Mouse (Mus musculus) ES-E14 (cell line): ENCODE measurements around the gene Gdi1. TPM values are rescaled to one million over a fixed set of nuclear protein-coding genes. Genes with fewer than 3 reads are reported as not detected.

Experiments
- DNase-seq: peaks from one replicate; pipeline ENCODE4 v3.0.0-alpha.2; 2013; ENCODE audit warnings: low read depth, low spot score
- H3K27ac ChIP-seq: 2 replicates; pipeline ENCODE4 v1.5.1; 2012; ENCODE audit warnings: low read depth, mild to moderate bottlenecking, low read length, moderate library complexity, mixed read lengths; ENCODE audit not compliant: poor library complexity, insufficient read depth, severe bottlenecking
- H3K36me3 ChIP-seq: 2 replicates; pipeline ENCODE4 v1.6.1; 2012; ENCODE audit warnings: mild to moderate bottlenecking, low read length, moderate library complexity, mixed read lengths; ENCODE audit not compliant: control insufficient read depth, poor library complexity, insufficient read depth, severe bottlenecking
- H3K4me1 ChIP-seq, 2 experiments: fragments of 150-350 bp in 1 of 2; sonication (generic) in 1 of 2; 2 replicates each; pipeline ENCODE4 v1.6.1; 2012; ENCODE audit warnings: low read length in 2 of 2, mild to moderate bottlenecking in 1 of 2, mixed read lengths in 1 of 2; ENCODE audit not compliant: control insufficient read depth in 2 of 2, insufficient read depth in 2 of 2, poor library complexity in 1 of 2
- H3K4me3 ChIP-seq, 2 experiments: fragments of 150-350 bp in 1 of 2; sonication (generic) in 1 of 2; 2 replicates each; pipeline ENCODE4 v1.5.1; 2012; ENCODE audit warnings: low read length in 2 of 2, low read depth in 1 of 2, mild to moderate bottlenecking in 1 of 2, mixed read lengths in 1 of 2; ENCODE audit not compliant: insufficient read depth in 1 of 2, poor library complexity in 1 of 2, severe bottlenecking in 1 of 2
- H3K9ac ChIP-seq: 2 replicates; pipeline ENCODE4 v1.6.1; 2012; ENCODE audit warnings: low read depth, mild to moderate bottlenecking, low read length, mixed read lengths; ENCODE audit not compliant: poor library complexity, insufficient read depth, severe bottlenecking
- H3K9me3 ChIP-seq: fragments of 150-350 bp; sonication (generic); 2 replicates; pipeline ENCODE4 v1.6.1; 2012; ENCODE audit warnings: low read depth, mild to moderate bottlenecking, low read length; ENCODE audit not compliant: control insufficient read depth, insufficient read depth
- CHD2 ChIP-seq: IDR thresholded peaks from 2 replicates; pipeline ENCODE4 v1.6.1; 2014; ENCODE audit warnings: mild to moderate bottlenecking, low read depth, low read length, inconsistent platforms
- HCFC1 ChIP-seq: IDR thresholded peaks from 2 replicates; pipeline ENCODE4 v1.6.1; 2012; ENCODE audit warnings: low read length, inconsistent platforms, borderline replicate concordance; ENCODE audit not compliant: insufficient read depth
- MAFK ChIP-seq: IDR thresholded peaks from 2 replicates; pipeline ENCODE4 v1.6.1; 2014; ENCODE audit warnings: mild to moderate bottlenecking, low read depth, low read length, inconsistent platforms; ENCODE audit not compliant: insufficient read depth
- ZC3H11A ChIP-seq: IDR thresholded peaks from 2 replicates; pipeline ENCODE4 v1.6.1; 2012; ENCODE audit warnings: low read depth, mild to moderate bottlenecking, inconsistent platforms, low read length, borderline replicate concordance
- ZNF384 ChIP-seq: IDR thresholded peaks from 2 replicates; pipeline ENCODE4 v1.6.1; 2012; ENCODE audit warnings: low read depth, low read length, inconsistent platforms
- in situ Hi-C, 2 experiments: fragments of 600-800 bp; cut with MboI; formaldehyde crosslinking; loops; one replicate each; pipeline ENCODE4 v1.15.1; 2025; ENCODE audit warnings: low sequenced_read_pairs in 2 of 2, inconsistent platforms in 1 of 2; ENCODE audit not compliant: unreplicated experiment in 2 of 2
- total RNA-seq: library from RNA; depleted of rRNA; stranded (reverse); fragments of 300-350 nt; gene quantifications from 2 replicates; pipeline ENCODE4 v1.2.3, GENCODE M21; 2012

Gdi1 gene
- total RNA-seq, 1 experiment, result 53.1 TPM

GRCm38 (mm10) chrX:74296538-74297448 is 8.0 kb upstream of the Gdi1 start, which contains the start of gene Atp6ap1:
Gene Atp6ap1, plus strand, starts transcription at chrX:74297097.
- H3K36me3 ChIP-seq, result peaks cover 10% of the 10 kb centered on the region
- no peaks in the 10 kb centered on the region for H3K9me3 ChIP-seq
- peak within 1 kb of the TSS; percentile 36 for H3K27ac ChIP-seq
- TF ChIP-seq CHD2 (peak; percentile 80; the same call in 1 of the 2 replicates), HCFC1 (no peak), ZNF384 (no peak), MAFK (no peak), ZC3H11A (no peak)
- in situ Hi-C loops, result no loop called here
- DNase-seq, result peak; percentile 78
- H3K4me1 ChIP-seq, result peaks cover 0 to 2% of the 10 kb centered on the region in 2 experiments; a peak in 1 of 4 replicates
- peak within 1 kb of the TSS; percentile 90 to 96 for H3K4me3 ChIP-seq
- H3K9ac ChIP-seq, result peak within 1 kb of the TSS; percentile 92

GRCm38 (mm10) chrX:74298348-74298747 is 6.5 kb upstream of the Gdi1 start:
- H3K9me3 ChIP-seq, result no peaks in the 10 kb centered on the region
- TF ChIP-seq MAFK, result peak; percentile 76
- TF ChIP-seq ZNF384, result peak; percentile 27; the same call in 1 of the 2 replicates
- no peak for TF ChIP-seq CHD2
- no peak overlapping the region for H3K4me3 ChIP-seq
- H3K36me3 ChIP-seq, result peaks cover 14% of the 10 kb centered on the region
- H3K4me1 ChIP-seq, result peaks cover 0 to 2% of the 10 kb centered on the region in 2 experiments; a peak in 1 of 4 replicates
- in situ Hi-C loops, result no loop called here
- H3K9ac ChIP-seq, result no peak overlapping the region
- no peak for DNase-seq
- no peak overlapping the region for H3K27ac ChIP-seq

GRCm38 (mm10) chrX:74299721-74300120 is 5.1 kb upstream of the Gdi1 start:
- H3K4me3 ChIP-seq, result no peak overlapping the region
- no peak for DNase-seq
- H3K9me3 ChIP-seq, result no peaks in the 10 kb centered on the region
- TF ChIP-seq MAFK (no peak), CHD2 (no peak), ZNF384 (no peak), HCFC1 (no peak), ZC3H11A (no peak)
- in situ Hi-C loops, result loop anchor here in 1 of 2 experiments (25.0 kb wide), 1 partner anchor 113 kb away; no protein-coding TSS in a partner anchor
- H3K36me3 ChIP-seq, result peaks cover 17% of the 10 kb centered on the region
- peaks cover 0 to 2% of the 10 kb centered on the region in 2 experiments; a peak in 1 of 4 replicates for H3K4me1 ChIP-seq
- H3K27ac ChIP-seq, result no peak overlapping the region
- no peak overlapping the region for H3K9ac ChIP-seq

GRCm38 (mm10) chrX:74312540-74313464 is 8.0 kb downstream of the Gdi1 start, which contains the start of gene Fam50a:
Gene Fam50a, plus strand, starts transcription at chrX:74313033.
- H3K9ac ChIP-seq, result peak within 1 kb of the TSS; percentile 100
- peak within 1 kb of the TSS; percentile 83; the same call in 1 of the 2 replicates for H3K27ac ChIP-seq
- no peaks in the 10 kb centered on the region for H3K9me3 ChIP-seq
- peak; percentile 62 for DNase-seq
- TF ChIP-seq CHD2, result no peak
- no peaks in the 10 kb centered on the region for H3K4me1 ChIP-seq
- in situ Hi-C loops, result loop anchor here in 1 of 2 experiments (25.0 kb wide), 1 partner anchor 99 kb away; no protein-coding TSS in a partner anchor
- H3K4me3 ChIP-seq, result peak within 1 kb of the TSS; percentile 89 to 100
- peaks cover 14% of the 10 kb centered on the region for H3K36me3 ChIP-seq
